18 mouse cellular contexts compared by ENCODE assay signal in the genomic region with DNA sequence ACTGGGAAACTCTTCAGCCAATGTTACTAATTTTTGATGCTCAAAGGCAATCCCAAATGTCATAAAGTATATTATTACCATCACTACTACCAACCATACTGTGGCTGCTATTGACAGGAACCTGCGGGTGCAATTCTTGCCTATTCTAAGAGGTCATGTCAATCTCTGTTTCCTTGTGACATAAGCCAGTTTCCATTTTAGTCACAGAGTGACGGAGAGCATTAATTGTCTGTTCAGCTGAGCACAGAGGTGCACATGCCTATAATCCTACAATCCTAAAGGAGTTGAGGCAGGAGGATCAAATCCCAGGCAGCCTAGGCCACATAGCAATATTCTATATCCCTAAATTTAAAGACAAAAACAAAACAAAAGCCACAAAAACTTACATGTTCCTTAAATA. TPM values are rescaled to one million over a fixed set of nuclear protein-coding genes. Genes with fewer than 3 reads are reported as not detected.
"Had no signal": no experiment of that assay in that cellular context is flagged by ENCODE, and none has a peak within 500 bp of the region (broad histone marks: within the 10 kb centered on the region; RNA-seq: fewer than 3 reads in every experiment).

No protein-coding gene starts in this region.

- H3K4me2 ChIP-seq: neural tube, embryonic 12.5 days; neural tube, embryonic 13.5 days; neural tube, embryonic 15.5 days; stomach, embryonic 15.5 days had no signal

- H3K4me3 ChIP-seq: neural tube, embryonic 12.5 days; neural tube, embryonic 13.5 days; neural tube, embryonic 15.5 days; stomach, embryonic 15.5 days had no signal

- H3K4me1 ChIP-seq: neural tube, embryonic 12.5 days; neural tube, embryonic 13.5 days; neural tube, embryonic 15.5 days; stomach, embryonic 15.5 days had no signal

- H3K9ac ChIP-seq: neural tube, embryonic 12.5 days; neural tube, embryonic 13.5 days; neural tube, embryonic 15.5 days; stomach, embryonic 15.5 days had no signal

- H3K9me3 ChIP-seq: neural tube, embryonic 12.5 days; neural tube, embryonic 13.5 days; neural tube, embryonic 15.5 days; stomach, embryonic 15.5 days had no signal

- H3K36me3 ChIP-seq: neural tube, embryonic 12.5 days; neural tube, embryonic 13.5 days; neural tube, embryonic 15.5 days; stomach, embryonic 15.5 days had no signal

- H3K27me3 ChIP-seq: neural tube, embryonic 12.5 days; neural tube, embryonic 13.5 days; neural tube, embryonic 15.5 days; stomach, embryonic 15.5 days had no signal

- DNase-seq: retina, postnatal 1 day; right cerebral cortex, adult 18-20 months; right cerebral cortex, postnatal 14 days; right cerebral cortex, postnatal 25 days; right cerebral cortex, postnatal 4 days; spleen, adult 18-20 months; thymus, adult 18-20 months; thymus, postnatal 14 days; thymus, postnatal 25 days; thymus, postnatal 36 days; thymus, postnatal 4 days had no signal

- H3K27ac ChIP-seq: neural tube, embryonic 12.5 days; neural tube, embryonic 13.5 days; neural tube, embryonic 15.5 days; stomach, embryonic 15.5 days; stomach, postnatal 0 days had no signal

RNA-seq across cellular contexts. Expression of gene Nek11, which starts 33.1 kb away (rescaled TPM):
- polyA plus RNA-seq: small intestine, adult 2 months; spleen, adult 2 months had no signal
